ENCODE assay signal across 23 mouse cellular contexts in genomic region chr9:75019592-75019991, GRCm38 (mm10).
"Had no signal": no experiment of that assay in that cellular context is flagged by ENCODE, and none has a peak within 500 bp of the region (broad histone marks: within the 10 kb centered on the region; RNA-seq: fewer than 3 reads in every experiment).

No protein-coding gene starts in this region.

- H3K9me3 ChIP-seq: limb, embryonic 10.5 days; limb, embryonic 13.5 days; midbrain, embryonic 12.5 days; neural tube, embryonic 13.5 days; stomach, embryonic 15.5 days had no signal

- DNase-seq: kidney, adult 11 months; kidney, adult 8-10 months; kidney, postnatal 14 days; kidney, postnatal 4 days; layer of hippocampus, adult 9-11 months; liver; liver, postnatal 0 days; lung, embryonic 14.5 days; retina, postnatal 1 day; right cerebral cortex, postnatal 25 days; spleen, adult 18-20 months; thymus, postnatal 36 days had no signal

- H3K4me1 ChIP-seq: limb, embryonic 10.5 days; limb, embryonic 13.5 days; midbrain, embryonic 12.5 days; neural tube, embryonic 13.5 days had no signal

- H3K27me3 ChIP-seq: limb, embryonic 13.5 days; midbrain, embryonic 12.5 days; neural tube, embryonic 13.5 days; stomach, embryonic 15.5 days had no signal

- H3K9ac ChIP-seq: limb, embryonic 13.5 days; liver, embryonic 14.5 days; liver, postnatal 0 days; lung, embryonic 14.5 days; midbrain, embryonic 12.5 days; neural tube, embryonic 13.5 days; stomach, embryonic 15.5 days had no signal

- H3K4me2 ChIP-seq: limb, embryonic 13.5 days; lung, embryonic 14.5 days; midbrain, embryonic 12.5 days; neural tube, embryonic 13.5 days; stomach, embryonic 15.5 days had no signal

- H3K27ac ChIP-seq: layer of hippocampus, adult 2 months; limb, embryonic 10.5 days; limb, embryonic 13.5 days; liver, embryonic 14.5 days; macrophage; midbrain, embryonic 12.5 days; neural tube, embryonic 13.5 days; stomach, embryonic 15.5 days had no signal

- ATAC-seq: liver, postnatal 0 days; lung, postnatal 0 days; midbrain, embryonic 16.5 days had no signal

- H3K4me3 ChIP-seq: layer of hippocampus, adult 2 months; limb, embryonic 10.5 days; limb, embryonic 13.5 days; midbrain, embryonic 12.5 days; myocyte; neural tube, embryonic 13.5 days; stomach, embryonic 15.5 days had no signal
